Mouse (Mus musculus) thymus, postnatal 36 days (tissue): ENCODE measurements at regions not wholly inside any gene's neighbourhood (a gene's known extent, or its start where the extent isn't known, plus 50 kb on each side); places are given as distances from the start of the nearest gene placed in this dataset.
"Not testable (repeated sequence)": the region's sequence is repeated elsewhere in the genome, so short reads cannot be mapped to it uniquely, and the experiment has no call there.

Source experiments
- DNase-seq, 2 experiments: peaks; one replicate each; pipeline ENCODE4 v3.0.0; 2022; ENCODE audit warnings: mixed read lengths in 2 of 2

DNA sequence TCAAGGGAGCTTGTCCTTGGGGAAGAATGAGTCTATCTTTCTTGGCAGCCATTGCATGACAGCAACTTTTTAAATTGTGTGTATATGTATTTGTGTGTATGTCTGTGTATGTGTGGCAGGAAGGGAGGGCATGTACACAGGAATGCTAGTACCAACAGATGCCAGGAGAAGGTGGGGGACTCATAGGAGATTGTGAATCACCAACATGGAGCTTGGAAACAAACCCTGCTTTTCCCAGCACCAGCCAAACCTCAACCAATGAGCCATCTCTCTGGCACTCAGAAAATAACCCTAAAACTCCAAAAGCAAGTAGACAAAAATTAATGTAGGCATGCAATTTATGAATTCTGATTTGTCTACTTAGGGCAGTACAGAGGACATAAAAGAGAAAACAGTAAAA lies 942.9 kb downstream of the Ttll7 start:
- no peak for DNase-seq

GRCm38 (mm10) chr3:147786555-147786954 lies 934.4 kb downstream of the Ttll7 start:
- no peak for DNase-seq

- DNase-seq: no peak
Observed at GRCm38 (mm10) chr3:147750842-147751191, 898.6 kb downstream of the Ttll7 start.

GRCm38 (mm10) chr3:147749939-147750841 lies 898.0 kb downstream of the Ttll7 start:
- DNase-seq: no peak

- DNase-seq: no peak
Observed at GRCm38 (mm10) chr3:147749442-147749841, 897.3 kb downstream of the Ttll7 start.

DNA sequence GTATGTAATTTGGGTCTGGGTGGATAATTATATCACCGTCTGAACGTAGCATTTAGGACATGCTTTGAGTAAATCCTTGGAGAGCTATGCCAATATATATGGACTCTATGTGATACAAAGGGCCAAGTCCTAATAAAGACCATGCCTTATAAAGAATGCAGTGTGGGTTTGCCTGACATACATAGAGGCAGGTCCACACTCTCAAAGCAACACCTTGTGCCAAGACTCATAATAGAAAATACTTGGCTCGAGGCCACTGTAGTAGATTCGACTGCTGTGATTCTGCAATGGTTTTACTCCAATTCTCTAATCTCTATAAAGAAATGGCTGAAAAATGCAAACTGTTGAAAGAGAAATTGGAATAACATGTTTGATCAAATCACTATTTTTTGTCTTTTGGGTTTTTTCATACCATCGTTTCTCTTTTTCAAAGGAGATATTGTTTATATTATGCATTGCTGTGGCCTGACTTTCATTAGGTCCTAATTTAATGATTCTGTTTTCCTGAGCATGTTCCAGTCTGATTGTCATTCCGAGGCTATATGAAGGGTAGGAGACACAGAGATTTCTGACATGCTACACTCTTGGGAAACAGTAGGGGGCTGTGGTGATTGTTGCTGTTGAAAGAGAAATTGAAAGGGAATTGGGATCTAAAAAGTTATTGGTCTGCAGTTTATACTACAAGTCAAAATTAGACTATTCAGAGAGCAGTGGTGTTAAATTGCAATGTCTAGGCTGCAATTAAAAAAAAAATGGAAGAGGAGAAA lies 884.7 kb downstream of the Ttll7 start:
- no peak for DNase-seq

DNA sequence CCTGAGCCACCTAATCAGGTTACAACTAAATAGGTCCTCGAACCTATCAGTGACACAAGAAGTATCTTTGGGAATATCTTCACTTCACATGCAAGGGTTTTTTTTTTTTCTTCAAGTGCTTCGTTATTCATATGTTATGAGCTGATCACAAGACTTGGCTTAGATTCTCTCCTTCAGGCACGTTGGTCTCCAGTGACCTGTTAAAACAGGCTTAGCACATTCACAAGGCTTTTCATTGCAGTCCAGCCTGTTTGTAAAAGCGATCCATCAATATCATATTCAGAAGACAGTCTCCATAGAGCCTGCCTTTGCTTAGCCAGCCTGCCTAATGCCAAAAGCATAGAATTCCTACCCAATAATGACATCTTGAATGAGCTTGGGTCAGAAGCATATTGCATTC lies 864.2 kb downstream of the Ttll7 start:
- no peak for DNase-seq

DNA sequence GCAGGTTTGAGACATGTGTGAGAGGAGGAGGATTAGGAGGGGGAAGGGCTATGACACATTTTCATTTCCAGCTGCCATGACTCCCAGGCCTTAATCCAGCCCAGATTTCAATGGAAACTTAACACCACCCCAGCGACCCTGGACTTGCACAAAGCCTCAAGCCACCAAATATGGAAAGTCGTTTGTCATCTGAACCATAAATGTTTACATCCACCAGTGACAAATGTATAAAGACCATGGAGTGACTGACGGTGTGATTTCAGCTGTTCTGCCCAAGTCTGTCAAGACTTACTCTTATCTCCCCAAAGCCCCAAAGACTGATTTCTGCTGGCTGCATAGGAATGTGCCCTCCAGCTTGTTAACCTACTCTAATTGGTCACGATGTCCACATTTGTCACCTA lies 855.2 kb downstream of the Ttll7 start:
- no peak for DNase-seq

GRCm38 (mm10) chr3:147683730-147684129 lies 831.6 kb downstream of the Ttll7 start:
- no peak for DNase-seq

DNA sequence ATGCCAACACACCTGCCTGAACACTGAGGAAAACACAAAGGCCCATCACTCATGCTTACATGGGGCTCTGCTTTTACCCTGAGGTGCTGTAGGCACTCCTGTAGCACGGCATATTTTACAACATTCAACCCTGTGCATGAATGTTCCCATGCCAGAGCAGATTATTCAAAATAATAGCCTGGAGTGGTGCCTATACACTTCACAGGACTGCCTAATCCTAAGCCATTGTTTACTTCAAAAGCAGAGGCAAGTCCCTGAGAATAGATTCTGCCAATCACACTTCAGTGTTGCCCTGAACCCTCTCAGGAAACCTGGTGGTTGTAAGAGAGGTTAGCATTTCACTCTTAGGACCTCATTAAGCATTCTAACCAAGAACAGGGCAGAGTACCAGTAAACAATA lies 828.1 kb downstream of the Ttll7 start:
- no peak for DNase-seq

DNA sequence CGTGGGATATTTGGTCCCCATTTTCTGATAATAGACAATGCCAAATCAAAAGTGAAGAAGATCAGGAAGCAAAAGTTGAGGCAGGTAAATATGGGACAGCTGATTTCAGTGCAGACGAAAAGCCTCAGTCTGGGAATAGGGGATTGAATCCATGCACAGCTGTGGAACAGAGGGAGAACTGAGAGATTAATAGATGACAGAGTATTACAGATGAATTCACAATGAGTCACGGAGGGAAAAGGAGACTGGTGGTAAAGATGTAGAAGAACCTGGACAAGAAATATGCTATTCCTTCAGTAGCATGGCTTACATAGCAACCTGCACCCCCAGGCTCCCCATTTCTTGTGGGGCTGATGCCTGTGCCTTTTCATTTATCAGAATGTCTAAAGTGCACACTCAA lies 810.4 kb downstream of the Ttll7 start:
- no peak for DNase-seq

- no peak for DNase-seq
Observed at GRCm38 (mm10) chr3:147652849-147653248, 800.7 kb downstream of the Ttll7 start.

GRCm38 (mm10) chr3:147635486-147635885 lies 783.3 kb downstream of the Ttll7 start:
- DNase-seq: not testable (repeated sequence)

DNA sequence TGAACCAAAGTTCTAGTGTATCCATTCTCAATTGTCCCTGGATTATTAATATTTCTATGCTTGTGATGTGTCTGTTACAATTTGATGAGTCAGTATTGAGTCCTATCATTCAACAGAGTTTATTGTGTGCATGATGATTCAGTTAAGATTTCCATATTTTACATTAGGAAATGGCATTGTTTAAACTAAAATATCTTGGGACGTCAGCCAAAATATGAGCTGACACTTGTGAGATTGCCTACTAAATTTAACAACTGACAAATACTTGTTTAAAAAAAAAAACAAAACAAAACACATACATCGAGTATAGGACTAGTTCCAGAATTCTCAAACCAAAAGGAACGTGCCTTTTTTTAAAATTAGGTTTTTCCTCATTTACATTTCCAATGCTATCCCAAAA lies 779.0 kb downstream of the Ttll7 start:
- no peak for DNase-seq

DNA sequence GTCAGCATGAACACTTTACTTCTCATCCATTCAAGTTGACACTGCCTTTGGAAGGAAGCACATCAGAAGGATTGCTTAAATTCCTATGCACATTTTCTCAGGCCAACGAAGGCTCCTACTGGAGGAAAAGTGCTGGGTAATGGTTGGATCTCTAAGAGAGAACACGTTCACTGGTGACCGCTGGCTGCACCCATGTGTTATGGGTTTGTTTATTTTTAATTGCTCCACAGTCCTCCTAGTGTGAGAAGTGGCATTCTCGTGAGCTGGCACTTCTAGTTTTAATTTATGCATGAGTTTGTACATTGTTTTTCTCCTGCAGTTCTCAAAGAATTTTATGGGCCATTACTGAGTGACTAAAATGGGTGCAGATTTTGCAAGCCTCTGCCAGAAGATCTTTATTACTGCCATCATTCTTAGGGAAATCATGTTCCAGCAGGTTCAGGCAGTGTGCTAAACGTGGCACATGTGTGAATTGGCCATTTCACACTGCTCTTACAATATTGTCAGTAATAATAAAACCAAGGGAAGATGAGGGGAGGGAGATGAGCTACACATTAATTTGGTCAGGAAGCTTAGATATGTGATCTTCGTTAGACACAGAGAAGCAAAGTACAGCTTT lies 731.6 kb downstream of the Ttll7 start:
- DNase-seq: no peak

GRCm38 (mm10) chr3:147571850-147572249 lies 719.7 kb downstream of the Ttll7 start:
- DNase-seq: no peak

DNA sequence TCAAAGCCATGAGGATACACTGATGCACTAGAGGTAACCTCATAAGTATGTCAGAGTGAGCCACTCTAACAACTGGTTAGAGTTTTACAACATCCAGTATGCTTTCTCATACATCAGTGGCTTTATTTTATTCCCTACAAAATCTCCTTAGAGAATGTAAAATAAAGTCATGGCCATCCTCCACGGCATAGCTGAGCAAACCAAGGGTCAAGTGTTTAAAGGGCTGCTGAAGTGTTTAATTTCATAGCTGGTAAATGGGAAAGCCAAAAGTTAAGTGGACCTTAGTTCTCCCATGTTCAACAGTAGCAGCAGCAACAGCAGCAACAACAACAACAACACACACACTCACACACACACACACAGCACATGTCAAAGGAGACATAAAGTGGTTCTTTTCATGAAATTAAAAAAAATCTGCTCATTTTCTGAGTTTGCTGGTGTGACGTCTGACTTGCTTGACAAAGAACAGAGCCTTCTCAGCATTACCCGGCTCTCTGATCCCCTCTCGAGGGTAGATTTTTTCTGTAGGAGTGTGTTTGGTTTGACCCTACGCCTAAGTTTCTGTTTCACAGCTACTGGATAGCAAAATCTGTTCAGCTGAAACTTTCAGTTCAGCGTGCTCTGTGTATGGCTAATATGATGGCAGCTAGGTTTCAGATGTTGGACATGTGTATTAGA lies 693.3 kb downstream of the Ttll7 start:
- DNase-seq: no peak

GRCm38 (mm10) chr3:147542285-147542684 lies 690.1 kb downstream of the Ttll7 start:
- DNase-seq: no peak

GRCm38 (mm10) chr3:147537584-147537983 lies 685.4 kb downstream of the Ttll7 start:
- no peak for DNase-seq

DNA sequence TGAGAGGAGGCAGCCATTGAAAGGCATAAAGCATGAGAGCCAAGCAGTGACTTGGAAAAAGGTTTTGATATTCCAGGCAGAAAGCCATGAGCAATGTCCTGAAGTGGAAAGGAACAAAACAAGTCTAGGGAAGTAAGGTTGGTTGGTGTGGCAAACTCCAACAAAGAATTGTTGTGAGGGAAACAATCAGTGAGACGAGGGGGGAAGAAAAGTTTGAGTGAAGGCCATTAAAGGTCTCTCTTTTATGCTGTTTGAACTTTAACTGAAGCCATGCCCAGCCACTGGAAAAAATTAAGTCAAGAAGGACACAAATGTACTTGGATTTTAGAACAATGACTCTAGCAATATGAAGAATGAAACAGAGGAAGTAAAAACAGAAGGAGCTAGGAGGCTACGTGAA lies 680.0 kb downstream of the Ttll7 start:
- DNase-seq: no peak

DNA sequence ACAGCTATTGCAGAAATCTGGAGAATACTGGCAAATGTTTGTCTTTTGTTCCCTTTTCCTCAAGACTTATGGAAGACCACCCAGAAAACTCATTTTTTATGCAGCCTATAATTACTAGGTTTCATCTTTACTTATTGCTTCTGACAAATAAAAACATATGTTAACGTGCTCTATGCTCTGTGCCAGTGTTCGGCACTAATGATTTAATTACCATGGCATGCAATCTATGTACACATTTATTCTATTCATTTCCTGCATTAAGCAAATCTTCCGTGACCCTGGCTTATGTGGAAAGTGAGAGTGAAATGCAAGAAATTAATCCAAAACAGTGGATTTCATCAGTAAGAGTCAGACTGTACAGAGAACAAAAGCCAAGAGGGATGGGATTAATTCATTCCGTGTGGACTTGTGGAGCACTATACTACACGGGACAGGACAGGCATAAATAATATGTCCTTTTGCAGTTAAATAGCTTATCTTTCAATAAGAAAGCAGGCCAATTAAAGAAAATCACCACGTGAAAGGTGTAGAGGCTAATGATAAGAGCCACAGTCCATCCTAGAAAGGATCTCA lies 679.5 kb downstream of the Ttll7 start:
- DNase-seq: no peak
